Mouse (Mus musculus) cerebellum, postnatal 36 days (tissue): Measurements from ENCODE around the gene Gale.

Source experiments
- DNase-seq, 2 experiments: peaks; one replicate each; pipeline ENCODE4 v3.0.0; 2021 to 2022; ENCODE audit warnings: mixed read lengths in 2 of 2

Gene Gale

DNA sequence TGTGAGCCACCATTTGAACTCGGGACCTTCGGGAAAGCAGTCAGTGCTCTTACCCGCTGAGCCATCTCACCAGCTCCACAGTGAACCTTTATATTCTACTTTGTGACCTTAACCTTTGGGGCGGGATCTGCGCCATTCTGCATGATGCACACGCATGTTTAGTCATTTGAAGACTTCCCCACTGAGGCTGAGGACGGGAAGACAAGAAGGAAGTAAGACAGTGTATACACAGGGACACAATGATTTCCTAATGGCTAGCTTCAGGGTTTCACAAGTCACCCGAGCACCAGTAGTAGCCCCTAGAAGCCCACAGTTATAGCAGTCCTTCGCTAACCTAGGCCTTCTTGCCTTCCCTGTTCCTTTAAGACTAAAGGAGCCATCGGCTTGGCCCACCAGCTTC is 17.8 kb upstream of the Gale start:
- DNase-seq, result no peak

- DNase-seq, result peak; percentile 91 to 94
Measured at GRCm38 (mm10) chr4:135946278-135946658, 17.3 kb upstream of the Gale start, which contains the start of gene Hmgcl. TSS of gene Hmgcl (plus strand) at chr4:135946448.

- peak; percentile 38 to 50 for DNase-seq
Measured at GRCm38 (mm10) chr4:135946659-135947301, 16.7 kb upstream of the Gale start.

GRCm38 (mm10) chr4:135948142-135948541 is 15.4 kb upstream of the Gale start:
- DNase-seq, result no peak

DNA sequence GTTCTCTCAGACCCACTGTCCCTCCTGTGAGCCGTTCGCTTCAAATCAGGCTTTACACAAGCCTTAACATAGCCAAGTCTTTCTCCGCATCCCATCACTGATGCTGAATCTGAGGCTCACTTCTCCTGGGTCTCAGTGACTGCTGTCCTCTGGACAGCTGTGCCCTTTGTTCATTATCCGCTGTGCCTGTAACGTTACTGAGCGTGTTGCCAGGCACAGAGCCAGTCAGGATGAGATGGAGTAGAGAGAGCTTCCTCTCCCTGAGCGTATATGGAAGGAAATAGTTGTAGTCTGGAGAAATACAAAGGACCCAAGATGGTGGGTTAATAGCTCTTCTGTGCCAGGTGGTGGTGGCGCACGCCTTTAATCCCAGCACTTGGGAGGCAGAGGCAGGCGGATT is 14.1 kb upstream of the Gale start:
- no peak for DNase-seq

GRCm38 (mm10) chr4:135949911-135950310 is 13.6 kb upstream of the Gale start:
- DNase-seq, result peak; percentile 61 to 71

- peak in 1 of 2 experiments; percentile 42 for DNase-seq
Measured at GRCm38 (mm10) chr4:135950365-135950764, 13.2 kb upstream of the Gale start.

GRCm38 (mm10) chr4:135951505-135951904 is 12.0 kb upstream of the Gale start:
- no peak for DNase-seq

- no peak for DNase-seq
Measured at GRCm38 (mm10) chr4:135953179-135953578, 10.3 kb upstream of the Gale start.

GRCm38 (mm10) chr4:135954241-135954640 is 9.3 kb upstream of the Gale start:
- DNase-seq, result peak; percentile 78 to 87

- DNase-seq, result no peak
Measured at GRCm38 (mm10) chr4:135955886-135956285, 7.6 kb upstream of the Gale start.

DNA sequence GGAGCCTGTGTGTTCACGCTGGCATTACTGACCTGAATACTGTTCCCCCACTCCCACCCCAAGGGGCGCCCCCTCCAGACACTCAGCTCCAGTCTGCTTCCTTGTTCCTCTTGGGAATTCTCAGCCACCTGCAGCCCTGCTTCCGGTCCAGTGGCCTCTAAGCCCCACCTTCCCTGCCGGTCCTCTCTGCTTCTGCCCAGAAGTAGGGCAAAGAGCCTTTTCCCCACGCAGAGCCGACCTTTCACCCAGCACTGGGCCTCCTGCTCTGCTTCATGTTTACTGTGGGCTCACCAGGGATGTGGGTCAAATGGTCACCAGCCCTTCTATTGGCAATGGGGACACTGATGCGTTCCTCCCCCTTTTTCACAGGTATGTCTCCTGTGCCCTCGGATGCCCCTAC is 5.2 kb upstream of the Gale start:
- no peak for DNase-seq

GRCm38 (mm10) chr4:135960717-135961116 is 2.8 kb upstream of the Gale start:
- peak; percentile 82 to 86 for DNase-seq

DNA sequence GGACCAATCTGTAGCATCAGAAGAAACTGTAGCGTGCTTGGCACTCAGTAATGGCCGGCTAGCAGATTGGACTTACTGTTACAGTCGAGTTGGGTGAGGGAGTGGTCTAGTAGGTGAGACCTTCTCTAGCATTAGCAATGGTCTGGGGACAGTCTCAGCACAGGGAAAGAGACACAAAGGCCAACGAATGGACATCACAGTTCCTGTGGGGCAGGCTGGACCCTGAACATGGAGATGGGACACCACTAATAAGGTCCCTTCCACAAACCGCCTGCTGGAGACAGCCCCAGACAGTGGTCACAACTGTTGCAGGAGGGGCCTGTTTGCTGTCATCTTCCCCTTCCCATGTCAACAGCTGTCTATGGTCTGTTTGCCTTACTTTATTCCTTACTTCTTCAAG is 1.8 kb upstream of the Gale start:
- no peak for DNase-seq

GRCm38 (mm10) chr4:135962198-135962597 is 1.3 kb upstream of the Gale start:
- no peak for DNase-seq

- no peak for DNase-seq
Measured at GRCm38 (mm10) chr4:135962946-135963345, 581 bp upstream of the Gale start.

DNA sequence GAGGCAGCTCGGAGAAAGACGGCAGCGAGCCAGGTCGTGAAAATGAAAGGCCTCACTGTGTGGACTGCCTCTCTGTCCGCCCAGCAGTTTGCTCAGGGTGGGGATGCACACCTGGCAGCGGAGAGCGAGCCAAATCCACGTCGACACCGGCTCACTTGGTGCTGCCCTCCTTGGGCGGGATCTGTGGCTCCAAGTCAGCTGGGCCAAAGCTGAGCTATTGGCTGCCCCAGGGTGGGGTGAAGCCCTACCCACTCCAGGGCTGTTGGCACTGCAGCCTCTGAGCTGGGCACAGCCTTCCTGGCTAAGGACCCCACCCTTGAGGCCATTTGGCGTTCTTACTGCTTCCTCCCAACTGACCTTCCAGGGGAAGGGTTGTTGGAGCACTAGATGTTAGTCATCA is 899 bp downstream of the Gale start:
- peak; percentile 49 to 56 for DNase-seq

DNA sequence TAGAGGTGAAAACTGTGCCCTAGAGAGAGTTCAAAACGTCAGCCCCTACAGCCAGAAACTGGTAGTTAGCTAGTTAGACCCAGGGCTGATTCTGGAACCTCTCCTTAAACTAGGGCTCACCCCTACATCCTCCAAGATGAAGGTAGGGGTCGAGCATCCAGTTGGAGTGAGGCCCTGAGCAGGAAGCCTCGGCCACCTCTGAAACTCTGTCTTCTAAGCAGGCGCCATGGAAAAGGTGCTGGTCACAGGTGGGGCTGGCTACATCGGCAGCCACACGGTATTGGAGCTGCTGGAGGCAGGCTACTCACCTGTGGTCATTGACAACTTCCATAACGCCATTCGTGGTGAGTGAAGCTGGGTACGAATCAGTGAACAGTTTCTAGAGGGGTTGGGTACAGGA is 1.6 kb downstream of the Gale start:
- DNase-seq, result no peak

- no peak for DNase-seq
Measured at GRCm38 (mm10) chr4:135966283-135966682, 2.8 kb downstream of the Gale start.

- no peak for DNase-seq
Measured at GRCm38 (mm10) chr4:135967086-135967760, 3.7 kb downstream of the Gale start.

GRCm38 (mm10) chr4:135968271-135968869 is 4.8 kb downstream of the Gale start:
- no peak for DNase-seq

GRCm38 (mm10) chr4:135969070-135969750 is 5.7 kb downstream of the Gale start:
- DNase-seq, result no peak

GRCm38 (mm10) chr4:135970585-135970984 is 7.1 kb downstream of the Gale start:
- no peak for DNase-seq
